8 mouse cellular contexts compared by ENCODE assay signal in the genomic region with DNA sequence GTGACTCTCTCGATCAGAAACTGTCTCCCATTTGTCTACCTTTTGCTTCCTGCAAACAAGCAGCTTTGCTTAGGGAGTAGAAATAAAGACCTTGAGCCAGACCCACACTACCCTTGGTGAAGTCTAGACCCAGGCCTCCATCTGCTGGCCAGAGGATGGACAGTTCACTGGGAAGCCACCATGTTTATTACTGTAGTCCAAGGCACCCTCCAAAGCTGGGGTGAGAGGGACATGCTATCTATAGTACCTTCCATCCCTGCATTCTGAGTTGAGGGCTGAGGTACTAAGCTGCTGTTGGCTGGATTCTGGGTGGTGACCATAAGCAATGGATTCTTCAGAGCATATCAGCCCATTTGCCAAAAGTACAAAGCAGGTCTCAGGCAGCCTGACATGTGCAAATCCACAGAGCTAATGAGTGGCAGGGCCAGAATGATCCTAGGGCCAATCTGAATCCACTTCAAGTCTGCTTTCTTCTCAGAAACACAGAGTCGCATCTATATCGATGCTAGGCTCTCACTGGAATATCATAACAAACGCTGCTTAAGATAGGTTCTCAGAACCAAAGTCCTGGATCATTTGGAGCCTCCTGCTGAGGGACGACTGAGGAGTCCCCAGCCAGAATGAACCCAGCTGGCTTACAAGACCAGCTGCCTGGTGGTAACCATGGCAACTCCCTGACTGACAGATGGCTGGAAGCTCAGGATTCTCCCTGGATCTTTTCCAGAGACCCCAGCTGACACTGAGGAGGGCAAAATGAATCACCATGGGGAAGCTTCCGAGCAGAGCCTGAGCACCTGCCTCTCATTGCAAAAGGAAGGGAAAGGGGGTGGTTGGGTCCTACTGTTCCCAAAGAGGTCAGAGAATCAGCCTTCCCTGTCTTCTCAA. TPM values are rescaled to one million over a fixed set of nuclear protein-coding genes. Genes with fewer than 3 reads are reported as not detected.
DNase-seq lines count a peak whose midpoint lies in the region; ATAC-seq lines count a peak whose summit lies in the region.

No protein-coding gene starts in this region.

- H3K27me3 ChIP-seq in heart, embryonic 12.5 days (replicated peaks), result peaks cover 5% of the 10 kb centered on the region; the same call in 1 of the 2 replicates
- H3K27me3 ChIP-seq in kidney, embryonic 14.5 days (ENCODE audit: control insufficient read depth, insufficient read depth, low read length), result peaks cover 7% of the 10 kb centered on the region; the same call in 1 of the 2 replicates

- H3K4me1 ChIP-seq in heart, embryonic 12.5 days (replicated peaks), result peaks cover 23% of the 10 kb centered on the region
- 0 out of 2 replicates have a peak, but pooled peaks cover 11% of the 10 kb centered on the region for H3K4me1 ChIP-seq in kidney, embryonic 14.5 days (ENCODE audit: control insufficient read depth, insufficient read depth, low read length)

- 0 out of 2 replicates have a peak, but pooled peaks have one; percentile 25 for ATAC-seq in heart, embryonic 12.5 days (ENCODE audit: insufficient number of reproducible peaks, low FRiP score)
- no peak for ATAC-seq in megakaryocyte, adult 5-6 weeks (ENCODE audit: poor library complexity, severe bottlenecking)
- no peak for ATAC-seq in kidney, embryonic 14.5 days (ENCODE audit: low FRiP score, low TSS enrichment)

- 23% methylated on average over 6 of the region's 6 CpGs for WGBS in heart, embryonic 12.5 days
- WGBS in kidney, embryonic 14.5 days, result 22% methylated on average over 6 of the region's 6 CpGs

- H3K4me3 ChIP-seq in heart, embryonic 12.5 days, result no peak overlapping the region
- no peak overlapping the region for H3K4me3 ChIP-seq in kidney, embryonic 14.5 days (ENCODE audit: low read length)

- 0 out of 2 replicates have a peak overlapping the region, but pooled peaks have one; percentile 7 for H3K4me2 ChIP-seq in heart, embryonic 12.5 days
- H3K4me2 ChIP-seq in kidney, embryonic 14.5 days (replicated peaks; ENCODE audit: low read depth, low read length), result no peak overlapping the region

- no peaks in the 10 kb centered on the region for H3K36me3 ChIP-seq in heart, embryonic 12.5 days
- H3K36me3 ChIP-seq in kidney, embryonic 14.5 days (ENCODE audit: control insufficient read depth, insufficient read depth, low read length), result no peaks in the 10 kb centered on the region

- no peak overlapping the region for H3K9ac ChIP-seq in heart, embryonic 12.5 days
- H3K9ac ChIP-seq in kidney, embryonic 14.5 days (ENCODE audit: low read depth, low read length), result no peak overlapping the region

- intact Hi-C loops in heart, postnatal 25 days (cut with DNase I), result no loop called here
- intact Hi-C loops in left cerebral cortex, postnatal 10 days (cut with DNase I), result no loop called here

- no peaks in the 10 kb centered on the region for H3K9me3 ChIP-seq in heart, embryonic 12.5 days (replicated peaks)
- H3K9me3 ChIP-seq in kidney, embryonic 14.5 days (ENCODE audit: control insufficient read depth, low read length), result no peaks in the 10 kb centered on the region

- H3K27ac ChIP-seq in heart, embryonic 12.5 days (ENCODE audit: poor library complexity, severe bottlenecking), result peak overlapping the region; percentile 70
- no peak overlapping the region for H3K27ac ChIP-seq in kidney, embryonic 14.5 days (ENCODE audit: low read depth, low read length)

- DNase-seq in heart, postnatal 25 days (ENCODE audit: low spot score), result no peak
- peak; percentile 91 for DNase-seq in cerebellum, adult 9-11 months
- DNase-seq in frontal cortex, postnatal 14 days (ENCODE audit: low spot score in 2 of 2), result peak; percentile 30 to 41
- DNase-seq in left cerebral cortex, postnatal 10 days (ENCODE audit: extremely low spot score in 1 of 2, low spot score in 2 of 2), result peak; percentile 60 to 69
- peak; percentile 97 for DNase-seq in retina, postnatal 1 day

RNA-seq across cellular contexts. Expression of a gene that starts 59.6 kb away (rescaled TPM):
- polyA plus RNA-seq in heart, embryonic 12.5 days (2016; fragmentation: Nextera tagmentation; extraction: Ambion mirVana), result 0.94 and 1.1 TPM in 2 replicates
- total RNA-seq in heart, postnatal 25 days (2021), result 100 to 1,000 TPM; 171 to 183 TPM
- total RNA-seq in left cerebral cortex, postnatal 10 days (2021), result not detected
- total RNA-seq in megakaryocyte, adult 5-6 weeks (2015), result not detected in 2 replicates
- not detected in 2 replicates for total RNA-seq in megakaryocyte, adult 5-6 weeks (2017)
- polyA plus RNA-seq in kidney, embryonic 14.5 days (2014; fragmentation: Nextera tagmentation; extraction: Ambion mirVana), result 0.03 and 0.09 TPM in 2 replicates

Comparison
In these comparisons a context has a peak if more than half of its experiments do, and no peak if none do; other contexts are left out.
1. RNA of a gene that starts 59.6 kb away (total RNA-seq): 171 to 183 TPM in heart, postnatal 25 days; not detected in left cerebral cortex, postnatal 10 days and not detected in megakaryocyte, adult 5-6 weeks; every median in the first group is over 100 times any median in the second.